In genomic region chr6:137766177-137766576, GRCm38 (mm10) we compare ENCODE assay signal across 30 mouse cellular contexts.
"Had no signal": no experiment of that assay in that cellular context is flagged by ENCODE, and none has a peak within 500 bp of the region (broad histone marks: within the 10 kb centered on the region; RNA-seq: fewer than 3 reads in every experiment).

No protein-coding gene starts in this region.

- H3K4me3 ChIP-seq: limb, embryonic 10.5 days; limb, embryonic 12.5 days; limb, embryonic 13.5 days; limb, embryonic 15.5 days; liver, embryonic 12.5 days; liver, embryonic 13.5 days; liver, embryonic 15.5 days; lung, embryonic 15.5 days; megakaryocyte, embryonic 14.5 days; midbrain, embryonic 10.5 days; midbrain, embryonic 12.5 days; midbrain, embryonic 13.5 days; midbrain, embryonic 15.5 days; myocyte; neural tube, embryonic 12.5 days had no signal

- H3K36me3 ChIP-seq: limb, embryonic 10.5 days; limb, embryonic 12.5 days; limb, embryonic 13.5 days; limb, embryonic 15.5 days; liver, embryonic 12.5 days; liver, embryonic 13.5 days; liver, embryonic 15.5 days; lung, embryonic 15.5 days; midbrain, embryonic 10.5 days; midbrain, embryonic 12.5 days; midbrain, embryonic 13.5 days; midbrain, embryonic 15.5 days; neural tube, embryonic 12.5 days had no signal

- ATAC-seq: liver, embryonic 12.5 days; liver, postnatal 0 days; lung, postnatal 0 days; midbrain, embryonic 13.5 days; midbrain, embryonic 15.5 days; midbrain, embryonic 16.5 days had no signal

- H3K27me3 ChIP-seq: limb, embryonic 12.5 days; limb, embryonic 13.5 days; limb, embryonic 15.5 days; liver, embryonic 12.5 days; liver, embryonic 13.5 days; liver, embryonic 15.5 days; lung, embryonic 15.5 days; megakaryocyte, embryonic 14.5 days; midbrain, embryonic 12.5 days; midbrain, embryonic 13.5 days; midbrain, embryonic 15.5 days; neural tube, embryonic 12.5 days had no signal

- DNase-seq: left cerebral cortex, postnatal 4 days; liver; liver, embryonic 13.5 days; liver, postnatal 0 days; lung, adult 18-20 months; lung, adult 2 months; lung, embryonic 14.5 days; lung, postnatal 10 days; lung, postnatal 14 days; lung, postnatal 36 days; lung, postnatal 4 days; midbrain, embryonic 14.5 days had no signal

- H3K9me3 ChIP-seq: limb, embryonic 10.5 days; limb, embryonic 12.5 days; limb, embryonic 15.5 days; liver, embryonic 12.5 days; liver, embryonic 13.5 days; liver, embryonic 15.5 days; lung, embryonic 15.5 days; midbrain, embryonic 10.5 days; midbrain, embryonic 13.5 days; midbrain, embryonic 15.5 days; neural tube, embryonic 12.5 days had no signal

- H3K4me1 ChIP-seq: liver, embryonic 13.5 days; liver, embryonic 15.5 days; lung, embryonic 15.5 days; midbrain, embryonic 15.5 days had no signal

- H3K27ac ChIP-seq: limb, embryonic 10.5 days; limb, embryonic 12.5 days; limb, embryonic 13.5 days; limb, embryonic 15.5 days; liver, embryonic 12.5 days; liver, embryonic 13.5 days; liver, embryonic 14.5 days; liver, embryonic 15.5 days; lung, embryonic 15.5 days; macrophage; midbrain, embryonic 10.5 days; midbrain, embryonic 12.5 days; midbrain, embryonic 13.5 days; midbrain, embryonic 15.5 days; neural tube, embryonic 12.5 days had no signal
